Mouse (Mus musculus) R1 (cell line): ENCODE measurements around the gene Src.

Experiments
- DNase-seq: peaks from one replicate; pipeline ENCODE4 v3.0.0-alpha.2; 2018; ENCODE audit warnings: low read depth, low spot score

Src gene

DNA sequence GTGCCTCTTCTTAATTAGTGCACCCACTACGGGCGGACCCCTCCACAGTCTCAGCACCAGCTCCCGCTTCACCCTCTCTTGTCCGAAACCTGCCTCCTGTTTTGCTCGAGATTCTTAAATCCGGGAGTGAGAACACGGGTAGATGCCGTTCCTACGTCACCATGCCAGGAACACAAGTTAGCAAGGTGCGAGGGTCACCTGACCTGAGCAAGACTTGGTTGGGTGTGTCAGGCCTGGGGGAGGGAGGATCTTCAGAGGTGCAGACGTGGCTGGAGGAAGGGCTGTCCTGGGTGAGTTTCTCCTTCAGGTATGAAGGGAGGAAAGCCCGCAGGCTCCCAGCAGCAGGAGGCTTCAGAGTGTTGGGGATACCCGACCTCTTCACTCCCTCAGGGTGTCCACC lies at the start of gene Src:
Gene Src (plus strand): TSS at position 239 of the 400 bp plus-strand sequence.
- DNase-seq: no peak

- no peak for DNase-seq
These were observed 46.5 kb upstream of the Src start for GRCm38 (mm10) chr2:157371696-157372095.

DNA sequence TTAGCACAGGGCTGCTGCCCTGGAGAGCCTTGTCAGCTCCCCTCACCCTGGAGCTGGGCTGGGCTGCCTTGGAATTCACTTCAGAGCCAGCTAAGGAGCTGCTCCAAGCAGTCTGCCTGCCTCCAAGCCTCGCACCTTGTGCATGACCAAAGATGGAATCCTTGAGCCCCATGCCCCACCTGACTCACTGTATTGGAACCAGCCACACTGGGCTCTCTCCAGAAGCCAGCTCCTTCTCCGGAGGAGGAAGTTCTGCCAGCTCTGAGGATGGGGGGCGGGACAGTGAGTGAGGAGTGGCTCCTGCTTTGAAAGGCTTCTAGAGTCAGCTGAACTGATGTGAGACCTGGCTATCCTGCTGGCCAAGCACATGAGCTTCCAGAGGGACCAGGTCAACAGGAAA lies 44.6 kb upstream of the Src start:
- DNase-seq: peak; percentile 53

- no peak for DNase-seq
These were observed 43.2 kb upstream of the Src start for GRCm38 (mm10) chr2:157375051-157375450.

DNA sequence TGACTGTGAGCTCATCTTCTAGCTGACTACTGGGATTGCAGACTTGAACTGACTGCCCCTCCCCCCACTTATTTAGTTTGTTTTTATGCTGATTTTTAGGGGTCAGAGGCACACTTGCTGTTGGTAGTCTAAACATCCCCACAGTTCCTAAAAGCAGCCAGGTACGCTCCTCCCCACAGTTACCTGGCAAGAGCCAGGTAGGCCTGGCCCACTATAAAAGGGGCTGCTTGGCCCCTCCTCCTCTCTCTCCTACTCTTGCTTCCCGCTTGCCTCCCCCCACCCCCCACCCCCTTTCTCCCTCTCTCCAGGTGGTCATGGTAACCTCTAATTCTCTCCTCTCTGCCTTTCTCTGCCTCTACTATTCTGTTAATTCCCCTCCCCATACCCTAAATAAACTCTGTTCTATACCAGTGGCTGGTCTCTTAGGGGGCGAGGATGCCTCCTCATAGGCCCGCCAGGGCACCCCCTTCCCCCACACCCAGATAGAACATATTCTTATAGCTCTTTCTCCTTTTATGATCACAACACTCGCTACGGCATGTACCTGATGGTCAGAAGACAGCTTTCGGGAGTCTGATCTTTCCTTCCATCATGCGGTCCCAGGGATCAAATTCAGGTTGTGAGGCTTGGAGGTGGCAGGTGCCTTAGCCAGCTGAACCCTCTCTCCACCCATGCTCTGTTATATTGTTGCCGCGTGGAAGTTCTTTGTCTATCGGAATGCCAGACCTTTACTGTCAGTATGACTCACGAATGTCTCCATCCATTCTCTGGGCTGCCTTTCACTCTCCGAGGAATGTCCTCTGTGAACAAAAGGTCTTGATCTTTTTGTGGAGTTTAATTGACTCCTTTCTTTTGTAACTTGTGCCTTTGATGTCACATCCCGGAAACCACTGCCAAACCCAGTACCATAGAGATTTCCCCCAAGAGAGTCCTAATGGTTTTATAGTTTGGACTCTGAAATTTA lies 42.2 kb upstream of the Src start:
- DNase-seq: peak; percentile 99

GRCm38 (mm10) chr2:157376995-157377394 lies 41.2 kb upstream of the Src start:
- DNase-seq: peak; percentile 59

DNA sequence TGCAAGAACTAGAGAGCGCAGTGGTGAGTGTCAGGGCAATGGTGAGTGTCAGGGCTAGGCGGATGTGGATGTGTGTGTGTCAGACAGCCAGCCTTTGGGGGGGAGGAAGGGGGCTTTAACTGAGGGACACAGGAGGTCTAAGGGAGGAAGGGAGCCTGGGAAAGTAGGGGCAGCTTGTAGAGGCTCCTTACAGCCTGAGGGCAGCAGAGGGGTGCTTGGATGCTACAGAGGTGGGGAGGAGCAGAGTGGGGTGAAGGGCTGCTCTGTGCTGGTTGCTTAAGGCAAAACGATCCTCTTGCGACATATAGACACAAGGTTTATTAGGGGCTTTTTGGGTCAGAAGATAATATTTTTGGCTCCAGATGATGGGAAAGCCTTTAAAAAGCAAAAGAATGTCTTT lies 33.4 kb upstream of the Src start:
- DNase-seq: no peak

- peak; percentile 77 for DNase-seq
These were observed 29.2 kb upstream of the Src start for GRCm38 (mm10) chr2:157388901-157389590.

- DNase-seq: no peak
These were observed 28.7 kb upstream of the Src start for GRCm38 (mm10) chr2:157389591-157389921.

DNA sequence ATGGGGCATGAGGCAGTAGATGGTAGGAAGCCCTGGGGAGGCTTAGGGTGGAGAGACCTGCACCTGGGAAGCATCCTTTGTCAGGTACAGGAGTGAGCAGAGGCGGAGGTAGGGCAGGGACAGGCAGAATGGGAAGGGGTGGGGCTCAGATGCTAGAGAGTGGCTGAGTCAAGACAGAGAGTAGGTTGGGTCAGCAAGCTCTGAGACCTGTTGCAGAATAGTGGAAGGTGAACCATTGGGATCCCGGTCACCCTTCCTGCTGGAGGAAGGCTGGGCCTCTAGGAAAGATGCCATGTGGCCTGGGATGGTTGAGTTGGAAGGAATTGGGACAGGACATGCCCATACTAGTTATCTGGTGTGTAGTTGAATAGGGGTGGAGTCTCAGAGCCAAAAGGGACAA lies 25.9 kb upstream of the Src start:
- peak; percentile 60 for DNase-seq

DNA sequence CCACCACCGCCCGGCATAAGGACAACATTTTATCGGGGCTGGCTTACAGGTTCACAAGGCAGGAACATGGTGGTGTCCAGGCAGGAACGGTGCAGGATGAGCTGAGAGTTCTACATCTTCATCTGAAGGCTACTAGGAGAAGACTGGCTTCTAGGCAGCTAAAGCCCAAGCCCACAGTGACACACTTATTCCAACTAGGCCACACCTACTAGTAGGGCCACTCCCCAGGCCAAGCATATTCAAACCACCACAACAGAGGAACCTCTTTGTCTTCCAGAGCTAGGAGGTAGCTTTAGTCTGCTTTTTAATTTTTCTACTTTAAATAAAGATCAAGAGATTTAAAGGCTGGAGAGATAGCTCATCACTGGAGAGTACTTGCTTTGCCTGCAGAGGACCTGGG lies 24.7 kb upstream of the Src start:
- peak; percentile 73 for DNase-seq

- peak; percentile 51 for DNase-seq
These were observed 23.4 kb upstream of the Src start for GRCm38 (mm10) chr2:157394868-157395267.

GRCm38 (mm10) chr2:157395371-157395770 lies 22.9 kb upstream of the Src start:
- DNase-seq: no peak

DNA sequence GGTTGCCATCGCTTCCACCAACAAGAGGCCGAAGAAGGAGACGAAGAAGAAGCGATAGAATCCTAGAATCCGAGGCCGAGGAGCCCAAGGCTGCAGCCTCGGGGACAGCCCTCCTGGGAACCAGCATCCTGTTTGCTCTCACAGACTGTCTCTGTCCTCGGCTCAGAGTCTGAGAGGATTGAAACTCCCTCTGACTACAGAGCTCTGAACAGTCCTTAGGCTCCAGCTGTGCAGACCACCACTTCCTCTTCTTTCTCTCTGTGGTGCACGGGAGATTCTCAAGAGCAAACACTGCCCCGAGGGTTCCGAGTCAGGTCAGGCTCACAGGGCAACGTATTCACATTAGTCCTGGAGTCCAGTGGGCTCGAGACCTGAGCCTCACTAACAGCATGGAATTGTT lies 22.3 kb upstream of the Src start:
- DNase-seq: peak; percentile 57

DNA sequence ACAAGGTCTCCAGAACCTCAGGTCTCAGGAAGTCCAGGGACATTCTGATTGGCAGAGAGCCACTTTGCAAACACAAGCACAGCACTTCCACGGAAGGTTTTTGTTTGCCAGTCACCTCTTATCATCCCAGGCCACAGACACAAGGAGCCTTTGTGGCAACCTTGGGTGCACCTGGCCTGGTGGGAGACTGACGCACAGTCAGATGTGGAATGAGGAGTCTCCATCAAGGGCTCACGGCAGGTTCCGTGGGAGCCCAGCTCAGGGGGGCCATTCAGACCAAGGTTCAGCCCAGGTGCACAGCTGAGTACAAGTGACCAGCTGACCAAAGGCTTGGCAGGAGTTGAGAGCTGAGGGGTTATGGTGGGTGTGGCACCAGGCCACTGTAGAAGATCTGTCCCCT lies 20.9 kb upstream of the Src start:
- no peak for DNase-seq

- peak; percentile 77 for DNase-seq
These were observed 19.7 kb upstream of the Src start for GRCm38 (mm10) chr2:157398539-157398938.

DNA sequence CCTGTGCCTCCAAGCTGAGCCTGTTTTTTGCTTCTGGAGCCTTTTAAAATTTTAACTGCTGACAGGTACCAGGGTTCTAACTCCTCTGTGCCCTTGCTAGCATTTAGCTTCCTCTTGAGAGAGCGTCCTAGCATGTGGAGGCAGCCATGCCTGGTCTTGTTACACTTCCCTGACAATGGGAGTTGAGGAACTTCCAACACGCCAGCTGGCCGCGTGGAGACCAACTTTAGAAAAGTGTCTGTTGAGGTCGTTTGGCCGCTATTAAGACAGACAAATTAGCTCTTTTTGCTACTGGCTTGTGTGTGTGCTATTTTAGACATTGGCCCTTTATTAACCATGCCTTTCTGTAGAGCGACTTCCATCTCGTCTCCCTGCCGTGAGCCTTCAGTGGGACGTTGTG lies 18.4 kb upstream of the Src start:
- DNase-seq: no peak

GRCm38 (mm10) chr2:157400491-157400890 lies 17.8 kb upstream of the Src start:
- no peak for DNase-seq

DNA sequence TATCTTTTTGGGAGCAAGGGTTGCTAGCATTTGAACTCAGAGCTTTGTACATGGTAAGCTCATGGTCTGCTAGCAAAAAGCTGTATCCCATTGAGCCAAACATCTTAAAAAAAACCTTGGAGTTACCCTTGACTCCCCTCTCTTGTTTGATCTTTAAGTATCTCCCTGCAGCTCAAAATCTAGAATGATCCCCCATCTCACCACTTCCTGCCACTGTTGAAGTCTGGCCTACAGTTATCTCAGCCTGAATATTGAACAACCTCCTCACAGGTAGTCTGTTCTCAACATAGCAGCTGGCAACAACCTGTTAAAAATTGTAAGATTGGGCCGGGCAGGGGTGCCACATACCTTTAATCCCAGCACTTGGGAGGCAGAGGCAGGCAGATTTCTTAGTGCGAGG lies 17.0 kb upstream of the Src start:
- no peak for DNase-seq

- DNase-seq: no peak
These were observed 10.6 kb upstream of the Src start for GRCm38 (mm10) chr2:157407596-157407995.

DNA sequence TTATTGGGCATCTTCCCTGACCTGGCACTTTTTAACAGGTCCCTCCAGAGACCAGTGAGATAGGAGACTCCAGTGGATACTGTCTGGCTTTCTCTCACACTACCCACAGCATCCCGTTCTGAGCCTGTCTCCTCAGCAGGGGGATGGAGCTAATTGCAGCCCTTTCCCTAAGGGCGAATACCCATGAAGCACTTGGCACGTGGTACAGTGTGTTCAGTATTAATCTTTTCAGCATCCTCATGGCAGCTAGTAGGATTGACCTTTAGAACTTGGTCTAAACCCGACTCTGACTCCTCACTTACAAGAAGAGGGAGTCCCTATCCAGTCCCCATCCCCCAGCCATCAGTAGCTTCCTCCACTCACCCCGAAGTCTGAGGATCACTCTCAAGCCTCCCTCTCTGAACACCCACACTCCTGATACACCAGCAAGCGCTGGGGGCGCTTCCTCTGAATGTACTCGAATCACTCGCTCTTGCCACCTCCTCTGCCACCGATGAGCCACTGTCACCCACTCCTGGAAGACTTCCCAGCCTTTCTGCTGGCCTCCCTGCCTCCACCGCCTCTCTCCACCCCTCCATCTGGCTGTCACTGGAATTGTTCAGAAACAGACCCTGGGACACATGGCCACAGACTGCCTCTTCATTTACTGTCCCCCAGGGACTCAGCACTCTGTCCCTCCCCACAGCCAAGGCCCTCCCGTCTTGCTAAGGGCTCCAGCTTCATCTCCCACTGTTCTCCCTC lies 8.3 kb upstream of the Src start:
- DNase-seq: no peak

DNA sequence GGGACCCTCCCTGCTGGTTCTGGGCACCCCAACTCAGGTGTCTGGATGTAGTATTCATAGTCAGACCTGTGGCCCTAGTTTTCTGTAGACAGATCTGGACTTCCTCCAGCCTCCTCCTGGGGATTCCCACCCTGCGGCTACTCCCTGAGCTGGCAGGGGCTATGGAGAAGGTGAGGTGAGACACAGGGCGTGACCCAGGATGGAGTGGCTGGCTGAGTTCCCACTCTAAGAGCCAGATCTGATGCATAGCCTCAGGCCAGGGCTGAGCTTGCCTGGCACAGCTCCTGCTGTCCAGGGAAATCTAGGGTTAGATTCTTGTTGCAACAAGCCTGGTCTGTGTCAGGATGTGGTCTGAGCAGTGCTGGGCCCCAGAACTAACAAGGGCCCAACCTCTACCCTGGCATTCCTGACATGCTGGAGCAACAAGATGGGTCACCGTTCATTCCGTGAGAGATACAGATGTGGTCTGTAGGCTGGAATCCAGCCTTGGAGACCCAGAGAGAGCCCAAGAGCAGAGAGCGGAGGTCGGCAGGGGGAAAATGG lies 7.0 kb upstream of the Src start:
- no peak for DNase-seq
